Mouse (Mus musculus) hindbrain, embryonic 12.5 days (tissue): ENCODE results near the gene Traip. TPM values are rescaled to one million over a fixed set of nuclear protein-coding genes. Genes with fewer than 3 reads are reported as not detected.

ENCODE experiments used
- ATAC-seq: fragments of 200-750 bp; cut with Nextera tagmentation; 2 replicates; pipeline ENCODE4 v1.8.0; 2017; ENCODE audit warnings: moderate TSS enrichment; ENCODE audit not compliant: low FRiP score
- H3K27ac ChIP-seq: fragments of 300-500 bp; sonication (generic); 2 replicates; pipeline ENCODE4 v1.5.1; 2016; ENCODE audit warnings: mild to moderate bottlenecking
- H3K27me3 ChIP-seq: fragments of 300-500 bp; sonication (generic); 2 replicates; pipeline ENCODE4 v1.6.1; 2016; ENCODE audit warnings: mild to moderate bottlenecking
- H3K36me3 ChIP-seq: fragments of 300-500 bp; sonication (generic); 2 replicates; pipeline ENCODE4 v1.6.1; 2016; ENCODE audit warnings: mild to moderate bottlenecking
- H3K4me1 ChIP-seq: fragments of 300-500 bp; sonication (generic); 2 replicates; pipeline ENCODE4 v1.6.1; 2016
- H3K4me2 ChIP-seq: fragments of 300-500 bp; sonication (generic); replicated peaks from 2 replicates; pipeline ENCODE4 v1.6.1; 2016; ENCODE audit warnings: mild to moderate bottlenecking
- H3K4me3 ChIP-seq: fragments of 300-500 bp; sonication (generic); 2 replicates; pipeline ENCODE4 v1.5.1; 2016; ENCODE audit warnings: mild to moderate bottlenecking
- H3K9ac ChIP-seq: fragments of 300-500 bp; sonication (generic); 2 replicates; pipeline ENCODE4 v1.6.1; 2016; ENCODE audit warnings: mild to moderate bottlenecking, moderate library complexity
- H3K9me3 ChIP-seq: fragments of 300-500 bp; sonication (generic); replicated peaks from 2 replicates; pipeline ENCODE4 v1.6.1; 2016; ENCODE audit warnings: mild to moderate bottlenecking
- WGBS: fragments of 180-500 bp; shearing (Covaris S2); methylation state at CpG from one replicate; pipeline ENCODE4 v1.1.7; 2016; 5-methylcytosine and 5-hydroxymethylcytosine counted together
- polyA plus RNA-seq: library from polyadenylated mRNA; unstranded; fragments of >200 nt; fragmentation: Nextera tagmentation; extraction: Ambion mirVana; gene quantifications from 2 replicates; pipeline ENCODE4 v1.2.1, GENCODE M21; 2016

Gene Traip
- polyA plus RNA-seq, 1 experiment from 2014 or later, result 17.4 TPM

DNA sequence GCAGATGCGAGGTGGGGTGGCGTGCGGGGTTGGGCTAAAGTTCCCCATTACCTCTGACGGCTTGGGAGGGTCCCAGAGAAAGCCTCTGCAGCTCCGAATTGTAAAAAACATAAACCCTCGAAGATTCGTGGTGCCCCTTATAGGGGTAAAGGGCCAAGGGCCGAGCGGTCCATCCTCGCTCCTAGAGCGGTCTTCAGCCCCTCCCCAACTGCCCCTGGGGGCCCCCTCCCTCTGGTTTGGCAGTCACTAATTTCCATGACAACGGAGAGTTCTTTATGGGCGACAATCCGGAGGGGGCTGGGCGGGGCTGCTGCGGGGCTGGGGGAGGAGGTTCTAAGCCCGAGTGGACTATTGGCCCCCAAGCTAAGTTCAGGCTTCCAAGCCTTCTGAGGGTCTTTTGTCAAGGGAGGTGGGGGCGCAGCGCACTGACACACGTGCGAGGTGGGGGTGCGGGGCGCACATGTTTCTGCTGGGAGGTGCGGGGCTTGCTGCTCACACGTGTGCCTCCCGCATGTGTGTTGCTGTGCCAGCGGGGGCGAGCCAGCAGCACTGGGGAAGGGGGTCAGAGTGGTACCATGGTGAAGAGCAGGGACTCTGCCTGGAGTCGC, 13.6 kb upstream of the Traip start:
- peak; percentile 71 for ATAC-seq
- peaks cover 32% of the 10 kb centered on the region for H3K27me3 ChIP-seq
- H3K27ac ChIP-seq, result no peak overlapping the region; the same call in 1 of the 2 replicates
- peaks cover 27% of the 10 kb centered on the region for H3K4me1 ChIP-seq
- peak overlapping the region; percentile 44 for H3K4me3 ChIP-seq
- H3K36me3 ChIP-seq, result no peaks in the 10 kb centered on the region
- peak overlapping the region; percentile 97 for H3K4me2 ChIP-seq
- H3K9ac ChIP-seq, result peak overlapping the region; percentile 70
- under 1% methylated on average over 29 of the region's 29 CpGs for WGBS
- H3K9me3 ChIP-seq, result no peaks in the 10 kb centered on the region

DNA sequence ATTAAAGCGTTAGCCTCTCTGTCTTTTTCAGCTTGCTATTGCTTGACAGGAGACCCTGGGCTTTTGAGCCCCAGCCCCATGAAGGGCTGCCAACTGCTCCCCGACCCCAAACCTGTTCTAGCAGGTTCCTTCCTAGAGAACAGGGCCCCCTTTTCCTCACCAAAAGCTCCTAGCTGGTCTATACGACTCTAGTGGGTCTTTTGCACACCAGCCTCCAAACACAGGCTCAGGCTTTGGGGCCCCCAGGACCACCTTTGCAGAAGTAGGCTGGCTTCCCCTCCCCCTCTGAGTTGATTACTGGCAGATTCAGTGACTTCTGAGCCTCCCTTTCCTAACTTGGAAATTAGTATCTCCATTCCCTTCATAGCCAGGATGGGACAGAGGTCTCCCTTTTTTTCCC, 13.1 kb upstream of the Traip start:
- no peak overlapping the region for H3K27ac ChIP-seq
- H3K4me1 ChIP-seq, result peaks cover 27% of the 10 kb centered on the region
- H3K9ac ChIP-seq, result no peak overlapping the region
- no peaks in the 10 kb centered on the region for H3K9me3 ChIP-seq
- H3K4me3 ChIP-seq, result peak overlapping the region; percentile 44
- 4% methylated on average over 3 of the region's 3 CpGs for WGBS
- H3K36me3 ChIP-seq, result no peaks in the 10 kb centered on the region
- H3K4me2 ChIP-seq, result peak overlapping the region; percentile 97
- peaks cover 32% of the 10 kb centered on the region for H3K27me3 ChIP-seq
- ATAC-seq, result no peak

DNA sequence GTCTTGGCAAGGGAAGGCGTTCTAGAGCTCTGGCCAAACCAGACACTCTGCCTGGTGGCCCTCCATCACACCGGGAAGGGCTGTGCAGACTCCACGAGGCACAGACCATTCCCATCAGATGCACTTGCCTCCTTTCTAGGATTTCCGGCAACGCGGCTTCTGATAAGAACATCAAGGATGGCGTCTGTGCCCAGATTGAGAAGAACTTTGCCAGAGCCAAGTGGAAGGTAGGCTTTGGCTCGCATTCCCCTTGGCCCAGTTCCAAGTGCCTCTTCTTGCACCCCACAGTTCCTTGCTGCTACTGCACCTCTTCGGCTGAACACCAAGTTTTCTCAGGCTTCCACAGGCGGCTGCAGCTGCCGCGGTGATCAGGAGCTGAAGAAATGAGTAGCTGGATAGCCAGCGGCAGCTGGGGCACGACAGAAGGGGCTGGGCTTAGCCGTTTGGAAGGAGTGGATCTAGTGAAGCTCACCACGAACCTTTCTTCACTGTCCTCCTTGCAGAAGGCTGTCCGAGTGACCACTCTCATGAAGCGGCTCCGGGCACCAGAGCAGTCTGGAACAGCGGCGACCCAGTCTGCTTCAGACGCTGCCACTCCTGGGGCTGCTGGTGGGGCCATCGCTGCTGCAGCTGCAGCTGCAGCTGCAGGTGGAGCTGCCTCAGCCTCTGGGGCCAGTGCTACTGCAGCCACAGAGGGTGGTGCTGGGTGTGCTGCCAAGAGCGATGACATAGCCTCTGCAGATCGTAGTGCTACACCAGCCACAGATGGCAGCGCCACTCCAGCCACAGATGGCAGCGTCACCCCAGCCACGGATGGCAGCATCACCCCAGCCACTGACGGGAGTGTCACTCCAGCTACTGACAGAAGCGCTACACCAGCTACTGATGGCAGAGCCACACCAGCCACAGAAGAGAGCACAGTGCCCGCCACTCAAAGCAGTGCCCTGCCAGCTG, 2.4 kb upstream of the Traip start:
- H3K4me2 ChIP-seq, result no peak overlapping the region
- no peaks in the 10 kb centered on the region for H3K27me3 ChIP-seq
- H3K4me3 ChIP-seq, result no peak overlapping the region
- no peaks in the 10 kb centered on the region for H3K36me3 ChIP-seq
- H3K27ac ChIP-seq, result no peak overlapping the region
- H3K4me1 ChIP-seq, result peaks cover 15% of the 10 kb centered on the region
- H3K9me3 ChIP-seq, result no peaks in the 10 kb centered on the region
- 93% methylated on average over 31 of the region's 31 CpGs for WGBS
- no peak for ATAC-seq
- no peak overlapping the region for H3K9ac ChIP-seq

DNA sequence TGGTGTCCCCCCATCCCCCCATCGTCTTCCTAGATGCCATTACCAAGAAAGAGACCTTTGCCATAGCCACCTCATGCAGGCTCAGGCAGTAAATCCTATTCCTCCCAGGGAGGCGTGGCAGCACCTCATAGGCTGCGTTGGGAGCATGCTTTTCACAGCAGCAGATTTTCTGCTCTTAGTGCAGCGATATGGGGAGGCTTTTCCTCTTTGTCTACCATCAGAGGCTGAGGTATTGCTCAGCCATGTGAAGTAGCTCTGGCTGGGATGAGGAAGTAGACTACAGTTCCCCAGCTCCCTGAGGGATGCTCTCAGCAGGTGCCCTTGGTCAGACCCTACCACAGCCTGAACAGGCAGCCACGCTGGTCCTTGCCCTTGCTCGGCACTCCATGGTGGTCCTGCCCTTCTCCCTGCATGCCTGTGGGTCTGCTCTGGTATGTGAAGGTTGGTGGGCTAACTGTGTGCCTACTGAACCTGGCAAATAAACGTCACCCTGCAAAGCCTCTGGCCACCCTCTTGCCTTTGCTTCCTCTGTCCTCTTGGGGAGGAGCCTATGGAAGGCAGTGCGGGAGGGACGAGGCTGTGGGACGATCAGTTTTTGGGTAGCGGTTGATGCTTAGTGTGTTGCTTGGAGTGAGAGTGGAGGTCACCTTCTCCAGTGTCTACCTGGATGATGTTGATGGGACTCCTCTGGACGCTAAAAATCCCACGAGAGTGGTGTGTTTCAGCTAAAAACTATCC, 583 bp upstream of the Traip start:
- H3K27ac ChIP-seq, result no peak overlapping the region
- no peak overlapping the region for H3K4me2 ChIP-seq
- no peaks in the 10 kb centered on the region for H3K9me3 ChIP-seq
- no peaks in the 10 kb centered on the region for H3K36me3 ChIP-seq
- 81% methylated on average over 13 of the region's 13 CpGs for WGBS
- H3K4me3 ChIP-seq, result no peak overlapping the region
- no peaks in the 10 kb centered on the region for H3K27me3 ChIP-seq
- ATAC-seq, result no peak
- no peak overlapping the region for H3K9ac ChIP-seq
- H3K4me1 ChIP-seq, result peaks cover 15% of the 10 kb centered on the region

DNA sequence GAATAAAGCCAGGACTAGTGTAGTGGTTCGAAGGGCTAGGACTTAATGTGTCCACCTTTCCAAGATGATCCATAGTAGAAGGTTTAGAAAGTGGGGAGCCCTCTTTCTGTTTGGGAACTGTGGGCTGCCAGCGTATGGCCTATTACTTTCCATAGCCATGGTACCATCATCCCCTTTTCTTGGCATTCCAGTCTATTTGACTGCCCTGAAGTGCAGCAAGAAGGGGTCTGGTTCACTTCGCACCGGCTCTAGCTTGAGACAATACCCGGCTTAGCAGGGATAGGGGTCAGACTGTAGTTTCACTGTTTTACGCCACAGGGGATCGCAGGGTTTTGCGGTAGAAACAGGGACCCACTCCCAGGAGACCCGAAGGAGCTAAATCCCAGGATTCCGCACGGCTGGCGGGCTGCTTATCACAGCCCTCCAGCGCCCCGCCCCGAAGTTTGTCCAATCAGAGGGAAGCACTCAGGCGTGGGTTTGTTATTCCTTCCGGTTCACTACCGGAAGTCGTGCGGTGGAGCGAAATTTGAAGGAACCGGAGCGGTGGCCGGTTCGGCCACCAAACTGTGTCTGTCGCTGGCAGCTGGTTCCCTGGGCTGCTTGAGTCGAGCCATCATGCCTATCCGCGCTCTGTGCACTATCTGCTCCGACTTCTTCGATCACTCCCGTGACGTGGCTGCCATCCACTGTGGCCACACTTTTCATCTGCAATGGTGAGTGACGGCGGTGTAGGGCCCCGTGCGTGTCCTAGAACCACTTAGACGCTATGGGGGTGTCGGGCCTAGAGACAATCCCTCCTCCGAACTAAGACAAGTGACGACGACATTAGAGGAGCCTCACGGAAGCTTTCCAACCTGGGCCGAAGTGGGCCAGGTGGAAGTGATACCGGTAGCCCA, 772 bp downstream of the Traip start:
- ATAC-seq, result peak; percentile 92

DNA sequence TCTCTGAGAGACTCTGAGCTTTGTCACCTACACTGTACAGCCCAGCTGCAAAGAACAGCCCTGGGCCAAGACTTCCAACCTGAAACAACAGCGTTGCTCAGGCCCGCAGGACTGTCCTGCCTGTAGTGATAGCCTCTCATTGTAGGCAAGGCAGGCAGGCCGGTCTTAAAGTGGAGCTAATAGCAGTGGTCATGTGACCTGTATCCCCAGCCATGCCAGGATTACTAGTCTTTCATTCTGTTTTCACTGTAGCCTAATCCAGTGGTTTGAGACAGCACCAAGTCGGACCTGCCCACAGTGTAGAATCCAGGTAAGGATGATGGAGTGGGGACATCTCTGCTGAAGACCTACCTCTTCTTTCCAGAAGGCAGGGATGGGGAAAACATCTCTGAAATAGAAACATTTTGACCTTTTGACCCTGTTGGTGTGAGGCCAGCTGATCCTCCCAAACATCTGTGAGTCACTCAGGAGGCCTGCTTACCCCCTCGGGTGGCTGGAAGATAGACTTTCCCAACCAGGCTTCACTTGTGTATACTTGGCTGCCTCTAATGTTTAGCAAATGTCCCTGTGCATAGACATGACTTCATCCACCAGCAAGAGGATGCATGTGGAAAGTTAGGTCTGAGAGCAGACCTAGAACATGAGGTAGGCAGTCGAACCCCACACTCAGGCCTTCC, 5.8 kb downstream of the Traip start:
- H3K9me3 ChIP-seq, result no peaks in the 10 kb centered on the region
- H3K4me3 ChIP-seq, result no peak overlapping the region
- H3K36me3 ChIP-seq, result peaks cover 14% of the 10 kb centered on the region; the same call in 1 of the 2 replicates
- H3K9ac ChIP-seq, result no peak overlapping the region
- no peak for ATAC-seq
- H3K27me3 ChIP-seq, result no peaks in the 10 kb centered on the region
- no peak overlapping the region for H3K4me2 ChIP-seq
- no peak overlapping the region for H3K27ac ChIP-seq
- WGBS, result 88% methylated on average over 6 of the region's 6 CpGs
- peaks cover 11% of the 10 kb centered on the region for H3K4me1 ChIP-seq

More for the DNA sequence above, 772 bp downstream of the Traip start:
- Histone ChIP-seq H3K9ac (peak overlapping the region; percentile 72), H3K36me3 (no peaks in the 10 kb centered on the region), H3K4me1 (peaks cover 15% of the 10 kb centered on the region), H3K4me2 (peak overlapping the region; percentile 82), H3K27me3 (no peaks in the 10 kb centered on the region), H3K9me3 (no peaks in the 10 kb centered on the region), H3K4me3 (peak overlapping the region; percentile 67), H3K27ac (peak overlapping the region; percentile 85; the same call in 1 of the 2 replicates)
- WGBS, result 9% methylated on average over 45 of the region's 45 CpGs

DNA sequence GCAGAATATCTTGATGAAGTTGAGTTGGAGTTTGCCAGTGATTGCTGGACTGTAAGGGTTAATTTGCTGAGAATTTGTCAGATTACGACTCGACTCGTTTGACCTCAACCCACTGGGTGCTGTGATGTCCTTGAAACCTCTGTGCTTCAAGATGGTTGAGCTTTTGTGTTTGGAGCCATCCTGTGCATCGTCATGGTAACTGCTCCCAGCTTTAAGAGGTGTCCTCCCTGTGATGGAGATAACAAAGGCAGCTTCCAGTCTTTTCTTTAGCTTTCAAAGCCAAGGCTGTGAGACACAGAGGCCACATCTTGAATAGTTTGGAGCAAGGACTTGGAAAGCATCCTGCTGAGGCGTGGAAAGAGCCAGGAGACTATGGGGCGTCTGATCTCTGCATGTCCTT, 7.2 kb downstream of the Traip start:
- H3K9ac ChIP-seq, result 0 out of 2 replicates have a peak overlapping the region, but pooled peaks have one; percentile 15
- no peak overlapping the region for H3K4me2 ChIP-seq
- no peak overlapping the region for H3K4me3 ChIP-seq
- H3K36me3 ChIP-seq, result peaks cover 18% of the 10 kb centered on the region; the same call in 1 of the 2 replicates
- H3K9me3 ChIP-seq, result no peaks in the 10 kb centered on the region
- H3K27ac ChIP-seq, result no peak overlapping the region
- H3K4me1 ChIP-seq, result peaks cover 12% of the 10 kb centered on the region
- WGBS, result 37% methylated on average over 6 of the region's 6 CpGs
- ATAC-seq, result no peak
- H3K27me3 ChIP-seq, result no peaks in the 10 kb centered on the region

DNA sequence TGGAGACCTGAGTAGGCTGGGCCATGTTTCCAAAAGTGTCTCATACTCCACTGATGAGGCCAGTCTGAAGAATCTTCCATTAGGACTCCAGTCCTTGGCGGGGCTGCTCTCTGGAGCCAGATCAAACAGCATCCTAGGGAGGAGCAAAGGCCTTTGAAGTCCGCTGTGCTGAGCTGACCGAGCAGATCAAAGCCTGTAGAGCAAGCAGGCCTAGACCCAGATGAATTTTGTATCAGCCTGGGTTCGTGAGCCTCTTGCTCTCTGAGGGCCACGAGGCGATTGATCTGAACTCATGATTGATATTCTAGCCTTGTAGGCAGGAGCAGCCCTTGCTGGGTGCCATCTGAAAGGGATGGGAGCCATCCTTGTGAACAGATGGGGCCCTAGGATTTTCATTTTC, 10.0 kb downstream of the Traip start:
- no peak overlapping the region for H3K4me2 ChIP-seq
- H3K36me3 ChIP-seq, result peaks cover 34% of the 10 kb centered on the region; the same call in 1 of the 2 replicates
- WGBS, result 68% methylated on average over 6 of the region's 6 CpGs
- no peak overlapping the region for H3K27ac ChIP-seq
- no peaks in the 10 kb centered on the region for H3K9me3 ChIP-seq
- H3K9ac ChIP-seq, result no peak overlapping the region
- peaks cover 12% of the 10 kb centered on the region for H3K4me1 ChIP-seq
- no peak for ATAC-seq
- H3K4me3 ChIP-seq, result no peak overlapping the region
- no peaks in the 10 kb centered on the region for H3K27me3 ChIP-seq

DNA sequence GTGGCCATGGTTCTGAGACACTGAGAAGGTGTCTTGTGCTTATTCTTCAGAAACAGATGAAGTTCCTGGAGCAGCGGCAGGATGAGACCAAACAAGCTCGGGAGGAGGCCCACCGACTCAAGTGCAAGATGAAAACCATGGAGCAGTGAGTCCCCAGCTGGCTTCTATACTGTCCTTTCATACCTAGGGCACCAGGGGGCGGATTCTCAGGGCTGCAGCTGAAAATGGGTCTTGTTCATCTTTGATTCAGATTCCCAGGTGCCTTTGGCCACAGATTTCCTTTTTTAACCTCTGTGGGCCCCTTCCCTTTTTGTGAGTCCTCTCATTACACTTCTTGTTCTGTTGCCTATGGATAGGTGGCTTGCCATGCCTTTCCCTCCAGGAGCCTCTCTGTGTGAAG, 11.0 kb downstream of the Traip start:
- Histone ChIP-seq H3K9ac (0 out of 2 replicates have a peak overlapping the region, but pooled peaks have one; percentile 25), H3K36me3 (peaks cover 34% of the 10 kb centered on the region; the same call in 1 of the 2 replicates), H3K4me3 (no peak overlapping the region), H3K9me3 (no peaks in the 10 kb centered on the region), H3K27ac (no peak overlapping the region), H3K27me3 (no peaks in the 10 kb centered on the region), H3K4me2 (no peak overlapping the region), H3K4me1 (peaks cover 12% of the 10 kb centered on the region)
- no peak for ATAC-seq
- WGBS, result 74% methylated on average over 4 of the region's 4 CpGs

DNA sequence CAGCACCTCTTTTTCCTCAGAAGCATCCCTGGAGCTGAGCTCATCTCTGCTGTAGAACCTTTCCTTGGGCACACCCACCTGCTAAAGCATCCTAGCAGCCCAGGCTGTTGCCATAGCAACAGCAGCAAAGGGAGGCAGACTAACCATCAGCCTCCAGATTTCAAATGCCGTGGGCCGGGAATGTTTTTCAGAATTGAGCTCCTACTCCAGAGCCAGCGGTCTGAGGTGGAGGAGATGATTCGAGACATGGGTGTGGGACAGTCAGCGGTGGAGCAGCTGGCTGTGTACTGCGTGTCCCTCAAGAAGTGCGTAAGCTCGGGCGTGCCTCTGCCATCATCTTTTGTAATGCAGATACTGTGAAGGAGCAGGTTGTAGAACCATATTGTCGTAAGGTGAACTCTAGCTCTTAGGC, 11.4 kb downstream of the Traip start:
- H3K27ac ChIP-seq, result peak overlapping the region; percentile 8; the same call in 1 of the 2 replicates
- H3K9ac ChIP-seq, result 0 out of 2 replicates have a peak overlapping the region, but pooled peaks have one; percentile 25
- no peaks in the 10 kb centered on the region for H3K27me3 ChIP-seq
- ATAC-seq, result no peak; the same call in 1 of the 2 replicates
- no peak overlapping the region for H3K4me2 ChIP-seq
- WGBS, result 78% methylated on average over 10 of the region's 10 CpGs
- H3K36me3 ChIP-seq, result peaks cover 34% of the 10 kb centered on the region; the same call in 1 of the 2 replicates
- H3K4me3 ChIP-seq, result no peak overlapping the region
- no peaks in the 10 kb centered on the region for H3K9me3 ChIP-seq
- peaks cover 12% of the 10 kb centered on the region for H3K4me1 ChIP-seq

DNA sequence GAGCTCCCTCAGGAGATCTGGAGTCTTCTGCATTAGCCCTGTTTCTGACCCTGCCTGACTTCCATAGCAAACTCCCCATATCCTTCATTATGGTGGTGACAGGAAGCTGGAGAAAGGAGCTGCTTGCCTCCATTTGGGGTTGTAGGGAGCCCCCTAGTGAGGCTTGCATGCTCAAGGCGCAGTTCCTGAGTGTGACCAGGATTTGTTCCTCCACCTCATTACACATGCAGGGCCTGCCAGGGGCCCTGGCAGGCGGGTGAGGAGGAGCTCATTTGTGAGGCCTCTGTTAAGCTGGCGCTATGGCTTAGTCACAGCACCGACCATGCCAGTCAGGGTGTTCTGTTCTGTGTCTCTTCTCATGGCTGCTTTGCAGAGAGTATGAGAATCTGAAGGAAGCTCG, 11.9 kb downstream of the Traip start:
- H3K27ac ChIP-seq, result peak overlapping the region; percentile 8; the same call in 1 of the 2 replicates
- H3K36me3 ChIP-seq, result peaks cover 34% of the 10 kb centered on the region; the same call in 1 of the 2 replicates
- no peaks in the 10 kb centered on the region for H3K27me3 ChIP-seq
- H3K4me1 ChIP-seq, result peaks cover 12% of the 10 kb centered on the region
- 54% methylated on average over 5 of the region's 5 CpGs for WGBS
- no peaks in the 10 kb centered on the region for H3K9me3 ChIP-seq
- H3K9ac ChIP-seq, result no peak overlapping the region
- no peak for ATAC-seq
- H3K4me2 ChIP-seq, result no peak overlapping the region
- H3K4me3 ChIP-seq, result no peak overlapping the region
